Comparison of ENCODE assay signal across 7 mouse cellular contexts in genomic region chr7:3693809-3694075, GRCm38 (mm10). TPM values are rescaled to one million over a fixed set of nuclear protein-coding genes. Genes with fewer than 3 reads are reported as not detected.
A peak's percentile ranks its signal among the peaks of the same experiment; 100 is the strongest.
DNase-seq lines count a peak whose midpoint lies in the region; ATAC-seq and TF ChIP-seq lines count a peak whose summit lies in the region.

No protein-coding gene starts in this region.

- peak overlapping the region; percentile 99 for H3K4me3 ChIP-seq in megakaryocyte, embryonic 14.5 days (replicated peaks)
- H3K4me3 ChIP-seq in forebrain, embryonic 11.5 days (ENCODE audit: low read depth, low read length): peak overlapping the region; percentile 64
- peak overlapping the region; percentile 67 for H3K4me3 ChIP-seq in limb, embryonic 11.5 days (ENCODE audit: low read depth, low read length)
- peak overlapping the region; percentile 73 for H3K4me3 ChIP-seq in small intestine, adult 2 months (ENCODE audit: low read depth, low read length)

- no peaks in the 10 kb centered on the region for H3K9me3 ChIP-seq in megakaryocyte, embryonic 14.5 days
- no peaks in the 10 kb centered on the region for H3K9me3 ChIP-seq in forebrain, embryonic 11.5 days (ENCODE audit: control insufficient read depth, low read length)
- H3K9me3 ChIP-seq in limb, embryonic 11.5 days (ENCODE audit: control insufficient read depth, low read length): no peaks in the 10 kb centered on the region

- H3K27me3 ChIP-seq in megakaryocyte, embryonic 14.5 days (replicated peaks): no peaks in the 10 kb centered on the region
- no peaks in the 10 kb centered on the region for H3K27me3 ChIP-seq in forebrain, embryonic 11.5 days (ENCODE audit: control insufficient read depth, insufficient read depth, low read length)
- H3K27me3 ChIP-seq in limb, embryonic 11.5 days (ENCODE audit: control insufficient read depth, insufficient read depth, low read length): no peaks in the 10 kb centered on the region
- no peaks in the 10 kb centered on the region for H3K27me3 ChIP-seq in small intestine, adult 2 months (ENCODE audit: control insufficient read depth, insufficient read depth, low read length)

- peak overlapping the region; percentile 89 for H3K4me2 ChIP-seq in forebrain, embryonic 11.5 days (ENCODE audit: low read depth, low read length, severe bottlenecking)
- H3K4me2 ChIP-seq in limb, embryonic 11.5 days (ENCODE audit: low read depth, severe bottlenecking): peak overlapping the region; percentile 87

- peak; percentile 82 for TF ChIP-seq POLR2A in small intestine, adult 2 months (IDR thresholded peaks at IDR 0.05; ENCODE audit: low read depth, low read length)

- ATAC-seq in megakaryocyte, adult 5-6 weeks (ENCODE audit: poor library complexity, severe bottlenecking): no peak
- no peak; the same call in 1 of the 2 replicates for ATAC-seq in forebrain, embryonic 11.5 days (replicated peaks; ENCODE audit: low FRiP score)
- ATAC-seq in limb, embryonic 11.5 days (ENCODE audit: insufficient number of reproducible peaks, low FRiP score, low TSS enrichment, low read depth): no peak; the same call in 1 of the 2 replicates

- peak overlapping the region; percentile 77 for H3K27ac ChIP-seq in forebrain, embryonic 11.5 days (ENCODE audit: low read depth, low read length)
- H3K27ac ChIP-seq in limb, embryonic 11.5 days (replicated peaks; ENCODE audit: low read depth, low read length): peak overlapping the region; percentile 93
- H3K27ac ChIP-seq in small intestine, adult 2 months (ENCODE audit: insufficient read depth, low read depth, low read length): peak overlapping the region; percentile 91

- 0% methylated on average over 18 of the region's 18 CpGs for WGBS in forebrain, embryonic 11.5 days
- under 1% methylated on average over 18 of the region's 18 CpGs for WGBS in limb, embryonic 11.5 days
- whole genome bisulfite sequencing in small intestine, adult 2 months: under 1% methylated on average over 18 of the region's 18 CpGs

- H3K36me3 ChIP-seq in megakaryocyte, embryonic 14.5 days (replicated peaks; ENCODE audit: low read length): peaks cover 60% of the 10 kb centered on the region
- no peaks in the 10 kb centered on the region; the same call in 1 of the 2 replicates for H3K36me3 ChIP-seq in forebrain, embryonic 11.5 days (ENCODE audit: control insufficient read depth, insufficient read depth, low read length)
- H3K36me3 ChIP-seq in limb, embryonic 11.5 days (ENCODE audit: control insufficient read depth, insufficient read depth, low read length): peaks cover 9% of the 10 kb centered on the region; the same call in 1 of the 2 replicates
- peaks cover under 1% of the 10 kb centered on the region; the same call in 1 of the 2 replicates for H3K36me3 ChIP-seq in small intestine, adult 2 months (ENCODE audit: control insufficient read depth, insufficient read depth, low read length)

- peak overlapping the region; percentile 75 for H3K9ac ChIP-seq in forebrain, embryonic 11.5 days (ENCODE audit: low read length)
- peak overlapping the region; percentile 84 for H3K9ac ChIP-seq in limb, embryonic 11.5 days (ENCODE audit: low read length)

- no peak for TF ChIP-seq CTCF in small intestine, adult 2 months (IDR thresholded peaks at IDR 0.05; ENCODE audit: extremely low read depth, insufficient read length, insufficient replicate concordance, low read depth, low read length)

- no peak for DNase-seq in forebrain, embryonic 11.5 days (ENCODE audit: low spot score)
- no peak for DNase-seq in limb, embryonic 11.5 days (ENCODE audit: low spot score)
- DNase-seq in ovary, postnatal 14 days (ENCODE audit: low spot score): no peak
- no peak for DNase-seq in cerebellum, adult 9-11 months

- peaks cover 42% of the 10 kb centered on the region for H3K4me1 ChIP-seq in megakaryocyte, embryonic 14.5 days
- peaks cover 3% of the 10 kb centered on the region; the same call in 1 of the 2 replicates for H3K4me1 ChIP-seq in forebrain, embryonic 11.5 days (replicated peaks; ENCODE audit: control insufficient read depth, insufficient read depth, low read length)
- peaks cover 15% of the 10 kb centered on the region; the same call in 1 of the 2 replicates for H3K4me1 ChIP-seq in limb, embryonic 11.5 days (ENCODE audit: control insufficient read depth, insufficient read depth, low read length)
- H3K4me1 ChIP-seq in small intestine, adult 2 months (ENCODE audit: control insufficient read depth, insufficient read depth, insufficient read length, low read length): peaks cover 9% of the 10 kb centered on the region; the same call in 1 of the 2 replicates

RNA-seq across cellular contexts. Expression of gene Mboat7, which starts 0.4 kb away (rescaled TPM):
- polyA plus RNA-seq in megakaryocyte, embryonic 14.5 days (2012; ENCODE audit: insufficient read depth, low replicate concordance): 210 and 251 TPM in 2 replicates
- 96.2 and 102 TPM in 2 replicates for total RNA-seq in megakaryocyte, adult 5-6 weeks (2015)
- total RNA-seq in megakaryocyte, adult 5-6 weeks (2017): 47.2 and 55.7 TPM in 2 replicates
- 37.1 and 40.2 TPM in 2 replicates for polyA plus RNA-seq in forebrain, embryonic 11.5 days (2014; fragmentation: Nextera tagmentation; extraction: Ambion mirVana)
- 36.7 and 41.2 TPM in 2 replicates for polyA plus RNA-seq in limb, embryonic 11.5 days (2014; fragmentation: Nextera tagmentation; extraction: Ambion mirVana)
- 33.0 and 59.6 TPM in 2 replicates for polyA plus RNA-seq in small intestine, adult 2 months (2012; rRNA removed)

RNA-seq across cellular contexts. Expression of gene Tsen34, which starts 1.1 kb away (rescaled TPM):
- 60.0 and 93.4 TPM in 2 replicates for polyA plus RNA-seq in megakaryocyte, embryonic 14.5 days (2012; ENCODE audit: insufficient read depth, low replicate concordance)
- 30.0 and 34.0 TPM in 2 replicates for total RNA-seq in megakaryocyte, adult 5-6 weeks (2015)
- 25.3 and 28.3 TPM in 2 replicates for total RNA-seq in megakaryocyte, adult 5-6 weeks (2017)
- 243 and 269 TPM in 2 replicates for polyA plus RNA-seq in forebrain, embryonic 11.5 days (2014; fragmentation: Nextera tagmentation; extraction: Ambion mirVana)
- polyA plus RNA-seq in limb, embryonic 11.5 days (2014; fragmentation: Nextera tagmentation; extraction: Ambion mirVana): 289 TPM in 2 replicates
- polyA plus RNA-seq in small intestine, adult 2 months (2012; rRNA removed): 50.3 and 92.2 TPM in 2 replicates

RNA-seq across cellular contexts. Expression of gene Rps9, which starts 10.1 kb away (rescaled TPM):
- 123 and 1,094 TPM in 2 replicates for polyA plus RNA-seq in megakaryocyte, embryonic 14.5 days (2012; ENCODE audit: insufficient read depth, low replicate concordance)
- 1,476 and 1,615 TPM in 2 replicates for total RNA-seq in megakaryocyte, adult 5-6 weeks (2015)
- total RNA-seq in megakaryocyte, adult 5-6 weeks (2017): 1,141 and 1,307 TPM in 2 replicates
- 1,200 and 1,214 TPM in 2 replicates for polyA plus RNA-seq in forebrain, embryonic 11.5 days (2014; fragmentation: Nextera tagmentation; extraction: Ambion mirVana)
- 1,472 and 1,559 TPM in 2 replicates for polyA plus RNA-seq in limb, embryonic 11.5 days (2014; fragmentation: Nextera tagmentation; extraction: Ambion mirVana)
- polyA plus RNA-seq in small intestine, adult 2 months (2012; rRNA removed): 1,258 and 1,397 TPM in 2 replicates

RNA-seq across cellular contexts. Expression of gene Tmc4, which starts 16.4 kb away (rescaled TPM):
- polyA plus RNA-seq in megakaryocyte, embryonic 14.5 days (2012; ENCODE audit: insufficient read depth, low replicate concordance): 3.3 and 9.3 TPM in 2 replicates
- total RNA-seq in megakaryocyte, adult 5-6 weeks (2015): 9.0 and 9.9 TPM in 2 replicates
- 9.8 and 11.8 TPM in 2 replicates for total RNA-seq in megakaryocyte, adult 5-6 weeks (2017)
- 2.1 and 3.5 TPM in 2 replicates for polyA plus RNA-seq in forebrain, embryonic 11.5 days (2014; fragmentation: Nextera tagmentation; extraction: Ambion mirVana)
- polyA plus RNA-seq in limb, embryonic 11.5 days (2014; fragmentation: Nextera tagmentation; extraction: Ambion mirVana): 3.6 and 4.2 TPM in 2 replicates
- polyA plus RNA-seq in small intestine, adult 2 months (2012; rRNA removed): 119 and 229 TPM in 2 replicates

RNA-seq across cellular contexts. Expression of gene Pirb, which starts 26.4 kb away (rescaled TPM):
- 14.2 TPM in 1 of 2 replicates, not detected in the other for polyA plus RNA-seq in megakaryocyte, embryonic 14.5 days (2012; ENCODE audit: insufficient read depth, low replicate concordance)
- 366 and 379 TPM in 2 replicates for total RNA-seq in megakaryocyte, adult 5-6 weeks (2015)
- total RNA-seq in megakaryocyte, adult 5-6 weeks (2017): 233 and 235 TPM in 2 replicates
- polyA plus RNA-seq in forebrain, embryonic 11.5 days (2014; fragmentation: Nextera tagmentation; extraction: Ambion mirVana): 0.12 and 0.27 TPM in 2 replicates
- polyA plus RNA-seq in limb, embryonic 11.5 days (2014; fragmentation: Nextera tagmentation; extraction: Ambion mirVana): 0.13 TPM in 1 of 2 replicates, not detected in the other
- polyA plus RNA-seq in small intestine, adult 2 months (2012; rRNA removed): 4.7 and 5.2 TPM in 2 replicates
